Mouse (Mus musculus) layer of hippocampus, adult 9-11 months (tissue): ENCODE results near the gene Sf1.

Experiments used
- DNase-seq: peaks from one replicate; pipeline ENCODE4 v3.0.0; 2022

Sf1 gene

DNA sequence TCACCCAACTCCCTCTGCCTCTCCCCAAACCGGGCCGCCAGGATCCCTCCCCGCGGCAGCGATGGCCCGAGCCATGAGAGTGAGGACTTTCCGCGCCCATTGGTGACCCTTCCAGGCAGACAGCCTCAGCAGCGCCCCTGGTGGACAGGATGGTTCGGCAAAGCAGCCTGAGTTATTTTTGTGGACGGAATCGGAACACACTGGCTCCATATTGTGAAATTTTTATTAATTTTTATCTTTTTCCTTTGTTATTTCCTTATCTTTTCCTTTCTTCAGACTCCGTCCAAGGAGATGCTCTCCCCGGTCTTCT is 12.7 kb downstream of the Sf1 start:
- no peak for DNase-seq

DNA sequence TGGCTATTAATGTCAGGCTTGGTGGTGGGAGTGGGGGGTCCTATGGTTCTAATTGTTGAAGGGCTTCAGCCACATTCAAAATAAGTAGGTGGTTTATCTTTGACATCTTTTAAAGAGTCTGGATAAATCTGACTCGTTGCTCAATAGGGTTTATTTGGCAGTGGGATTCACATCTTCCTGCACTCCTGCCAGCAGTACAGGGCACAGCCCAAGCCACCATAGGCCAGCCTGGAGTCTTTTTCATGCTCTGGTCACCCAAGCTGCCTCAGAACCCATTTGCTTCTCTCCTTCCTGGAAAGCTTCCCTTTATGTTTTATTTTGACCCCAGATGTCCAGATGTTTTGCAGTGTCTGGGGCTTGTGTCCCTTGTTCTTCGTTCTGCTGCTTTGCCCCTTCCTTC is 13.2 kb downstream of the Sf1 start:
- DNase-seq: no peak

DNA sequence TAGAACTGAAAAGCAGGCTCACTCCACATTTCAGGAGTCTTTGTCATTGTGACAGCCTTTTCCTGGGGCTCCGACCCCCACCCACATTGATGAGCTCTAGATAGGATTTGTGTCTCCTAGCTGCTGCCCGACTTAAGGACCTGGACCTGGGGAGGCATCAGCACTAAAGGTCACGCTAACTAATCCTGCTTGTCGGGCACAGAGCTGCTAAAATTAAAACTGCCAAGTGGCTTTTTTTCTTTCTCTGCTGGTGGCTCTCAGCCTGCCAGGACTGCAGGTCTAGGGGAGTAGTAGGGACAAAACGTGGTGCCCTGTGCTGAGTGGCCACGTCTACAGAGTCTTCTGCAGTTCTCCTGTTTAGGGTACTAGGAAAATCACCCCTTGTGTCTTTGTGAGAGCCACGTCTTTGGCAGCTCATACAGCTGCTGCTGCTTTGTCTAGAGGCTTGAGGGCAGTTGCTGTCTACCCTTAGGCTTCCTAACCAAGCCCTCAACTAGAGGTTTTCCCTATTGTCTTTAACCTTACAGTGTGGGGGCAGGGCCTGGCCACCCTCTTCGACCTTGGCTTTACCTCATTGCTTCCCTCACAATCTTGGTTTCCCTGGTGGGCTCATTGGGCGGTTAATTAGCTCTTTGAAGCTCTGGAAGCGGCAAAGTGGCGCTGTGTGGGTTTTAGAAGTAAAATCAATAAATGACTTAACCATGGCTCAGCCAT is 14.0 kb downstream of the Sf1 start:
- DNase-seq: no peak

DNA sequence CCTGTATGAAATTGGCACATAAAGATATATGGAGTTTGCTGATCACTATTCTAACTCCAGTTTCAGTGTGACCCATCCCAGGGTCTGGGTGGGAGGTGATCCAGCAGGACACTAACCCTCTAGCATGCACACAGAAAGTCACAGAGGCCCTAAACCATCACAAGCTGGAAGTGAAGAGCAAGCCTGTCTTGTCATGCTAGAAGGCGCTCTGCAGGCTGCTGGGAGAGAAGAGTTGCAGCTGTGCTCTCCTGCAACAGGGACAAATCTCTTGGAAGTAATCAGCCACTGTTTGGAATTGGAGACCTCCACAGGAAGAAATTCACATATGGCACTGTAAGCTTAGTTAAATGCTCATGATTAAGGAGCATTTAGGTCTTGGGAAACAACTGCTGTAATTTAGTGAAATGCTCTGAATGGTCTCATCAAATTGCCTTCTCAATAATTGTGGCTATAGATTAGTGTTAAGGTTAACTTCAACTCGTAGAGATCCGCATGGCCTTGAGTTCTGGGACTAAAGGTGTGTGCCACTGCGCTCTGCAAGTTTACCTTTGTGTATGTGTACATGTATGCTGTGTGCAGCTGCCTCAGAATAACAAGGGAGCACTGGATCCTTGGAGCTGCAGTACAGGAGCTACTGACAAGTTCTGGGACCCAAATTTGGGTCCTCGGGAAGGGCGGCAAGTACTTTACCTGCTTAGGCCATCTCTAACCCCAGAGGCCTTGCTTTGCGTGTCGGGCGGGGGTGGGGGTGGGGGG is 17.1 kb downstream of the Sf1 start:
- DNase-seq: no peak

DNA sequence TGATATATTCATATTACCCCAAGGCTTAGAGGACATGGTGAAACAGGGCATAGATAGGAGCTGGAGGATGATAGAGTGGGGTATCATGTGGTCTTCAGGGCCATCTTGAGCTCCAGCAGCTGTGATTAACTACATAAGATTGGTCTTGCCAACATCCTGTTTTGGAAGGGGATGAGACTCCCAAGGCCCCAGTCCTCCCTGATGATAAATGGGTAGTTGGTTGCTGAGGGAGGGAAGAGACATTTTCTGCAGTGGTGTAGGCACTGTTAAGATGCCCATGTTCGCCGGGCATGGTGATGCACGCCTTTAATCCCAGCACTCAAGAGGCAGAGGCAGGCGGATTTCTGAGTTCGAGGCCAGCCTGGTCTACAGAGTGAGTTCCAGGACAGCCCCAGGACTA is 17.7 kb downstream of the Sf1 start:
- no peak for DNase-seq

DNA sequence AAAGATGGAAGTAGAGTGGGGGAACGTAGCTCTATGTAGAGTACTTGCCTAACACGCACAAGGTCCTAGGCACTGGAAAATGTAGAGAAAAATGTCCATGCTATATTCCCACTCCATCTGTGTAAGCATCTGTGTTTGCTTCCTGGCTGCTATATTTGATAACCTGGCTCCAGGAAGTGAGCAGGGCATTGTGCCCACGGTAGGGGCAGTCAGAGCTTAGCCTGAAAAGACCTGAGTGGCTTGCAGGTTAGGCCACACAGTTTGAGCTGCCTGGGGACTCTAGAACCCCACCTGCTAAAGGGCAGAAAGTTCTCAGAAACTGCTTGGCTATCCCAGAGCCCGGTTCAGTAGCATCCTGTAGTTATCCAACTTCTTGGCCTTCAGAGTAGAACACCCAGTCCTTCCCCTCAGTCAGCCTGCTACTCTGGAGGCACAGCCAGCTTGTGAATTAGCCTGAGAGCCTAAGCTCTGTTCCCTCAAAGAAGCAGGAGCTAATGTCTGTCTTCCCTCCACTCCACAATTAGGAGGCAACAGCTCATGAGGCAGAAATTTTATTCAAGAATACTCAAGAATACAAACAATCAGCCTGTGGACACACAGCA is 18.9 kb downstream of the Sf1 start:
- DNase-seq: no peak

DNA sequence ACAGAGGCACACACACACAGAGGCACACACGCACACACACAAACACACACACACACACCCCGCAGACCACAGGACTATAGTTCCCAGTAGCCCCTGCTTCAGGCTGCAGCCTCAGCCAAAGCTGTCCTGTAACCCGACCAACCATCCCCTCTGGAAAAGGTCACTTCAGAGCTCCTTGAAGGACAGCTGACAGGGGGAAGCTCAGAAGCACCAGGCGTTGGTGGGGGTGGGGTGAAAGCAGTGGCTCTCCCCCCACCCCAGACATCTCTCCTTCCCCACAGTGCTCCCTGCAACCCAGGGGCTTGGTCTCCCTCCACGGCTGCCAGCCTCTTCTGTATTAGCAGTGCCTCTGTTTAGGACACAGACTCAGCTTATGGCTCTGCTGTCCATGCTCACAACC is 20.0 kb downstream of the Sf1 start:
- no peak for DNase-seq

DNA sequence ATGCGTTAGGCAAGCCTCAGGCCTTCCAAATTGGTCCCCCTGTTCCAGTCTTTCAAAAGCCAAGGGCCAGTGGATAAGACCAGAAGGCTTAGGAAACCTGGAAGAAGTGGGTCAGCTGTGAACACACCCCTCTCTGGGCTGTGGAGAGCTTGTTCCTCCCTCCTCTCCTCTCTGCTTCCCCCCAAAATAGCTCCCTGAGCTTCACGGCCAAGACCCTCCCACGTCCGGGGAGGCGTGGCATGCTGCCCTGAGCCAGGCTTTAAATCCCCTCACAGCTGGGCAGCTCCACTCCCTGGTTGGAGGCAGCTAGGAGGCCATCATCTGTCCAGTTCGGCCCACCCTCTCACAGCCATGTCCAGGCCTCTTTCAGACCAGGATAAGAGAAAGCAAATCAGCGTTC is 20.6 kb downstream of the Sf1 start, which contains the start of gene Pygm:
TSS of gene Pygm (plus strand) at position 272 of the 400 bp plus-strand sequence.
- peak; percentile 46 for DNase-seq

DNA sequence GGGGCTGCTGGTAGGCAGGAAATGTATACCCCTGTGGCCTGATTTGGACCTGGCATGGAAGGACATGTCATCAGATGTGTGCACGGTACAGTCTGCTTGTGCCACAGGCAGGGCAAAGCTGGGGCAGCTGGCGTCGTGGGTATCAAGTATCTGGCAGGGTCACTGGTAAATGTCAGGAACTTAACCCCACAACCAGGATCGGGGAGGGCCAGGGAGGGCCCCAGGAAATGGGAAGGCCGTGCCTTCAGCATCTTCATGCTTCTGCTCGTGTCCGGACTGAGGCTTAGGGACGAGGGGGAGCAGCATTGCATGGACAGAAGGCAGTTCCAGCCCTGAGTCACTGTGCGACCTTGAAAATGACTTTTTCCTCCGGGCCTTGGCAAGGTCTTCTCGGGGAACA is 21.5 kb downstream of the Sf1 start:
- no peak for DNase-seq

DNA sequence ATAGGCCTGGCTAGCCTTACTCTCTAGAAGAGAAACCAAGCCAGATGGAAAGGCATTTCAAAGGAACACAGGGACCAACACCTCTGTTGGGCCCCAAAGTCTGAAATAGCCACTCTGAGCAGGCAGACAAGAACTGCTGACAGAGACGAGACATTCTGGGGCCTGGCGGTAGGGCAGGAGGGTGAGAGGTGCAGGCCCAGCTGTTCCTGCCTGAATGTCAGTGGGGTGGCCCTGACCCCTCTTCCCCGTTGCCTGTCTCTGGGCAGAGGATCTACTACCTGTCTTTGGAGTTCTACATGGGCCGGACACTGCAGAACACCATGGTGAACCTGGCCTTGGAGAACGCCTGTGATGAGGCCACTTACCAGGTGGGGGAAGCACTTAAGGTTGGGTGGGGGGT is 21.9 kb downstream of the Sf1 start:
- no peak for DNase-seq

DNA sequence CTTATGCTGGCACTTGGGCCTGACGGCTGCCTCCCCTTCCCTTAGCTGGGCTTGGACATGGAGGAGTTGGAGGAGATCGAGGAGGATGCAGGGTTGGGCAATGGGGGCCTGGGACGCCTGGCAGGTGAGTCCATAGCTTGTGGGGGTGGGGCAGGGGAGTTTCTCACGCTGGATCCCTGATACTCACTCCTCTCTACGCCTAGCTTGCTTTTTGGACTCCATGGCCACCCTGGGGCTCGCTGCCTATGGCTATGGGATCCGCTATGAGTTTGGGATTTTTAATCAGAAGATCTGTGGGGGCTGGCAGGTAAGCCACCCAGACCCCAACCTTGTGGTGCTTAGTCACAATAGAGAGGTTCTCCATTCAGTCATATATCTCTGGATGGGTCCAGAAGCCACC is 22.3 kb downstream of the Sf1 start:
- no peak for DNase-seq

DNA sequence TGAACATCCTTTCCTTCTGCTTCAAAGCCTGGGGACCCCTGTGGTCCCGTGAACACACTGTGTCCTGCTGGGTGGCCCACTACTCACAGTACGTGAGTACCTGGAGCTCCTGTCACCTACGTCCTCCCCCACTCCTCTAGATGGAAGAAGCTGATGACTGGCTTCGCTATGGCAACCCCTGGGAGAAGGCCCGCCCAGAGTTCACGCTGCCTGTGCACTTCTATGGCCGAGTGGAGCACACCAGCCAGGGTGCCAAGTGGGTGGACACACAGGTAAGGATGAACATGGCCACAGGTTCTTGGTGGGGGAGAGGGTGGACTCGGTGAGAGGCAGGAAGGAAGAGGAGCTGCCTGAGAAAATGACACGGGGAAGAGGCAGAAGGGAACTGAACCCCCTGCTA is 22.7 kb downstream of the Sf1 start:
- no peak for DNase-seq

DNA sequence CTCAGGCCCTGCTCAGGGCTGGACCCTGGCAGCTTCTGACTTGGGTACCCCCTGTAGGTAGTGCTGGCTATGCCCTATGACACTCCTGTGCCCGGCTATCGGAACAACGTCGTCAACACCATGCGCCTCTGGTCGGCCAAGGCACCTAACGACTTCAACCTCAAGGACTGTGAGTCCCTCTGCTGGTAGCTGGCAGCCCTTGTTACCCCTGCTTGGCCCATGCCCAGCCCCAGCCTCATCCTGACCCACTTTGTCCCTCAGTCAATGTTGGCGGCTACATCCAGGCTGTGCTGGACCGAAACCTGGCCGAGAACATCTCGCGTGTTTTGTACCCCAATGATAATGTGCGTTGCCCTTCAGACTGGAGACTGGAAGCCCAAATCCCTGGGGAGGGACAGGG is 24.5 kb downstream of the Sf1 start:
- DNase-seq: no peak

DNA sequence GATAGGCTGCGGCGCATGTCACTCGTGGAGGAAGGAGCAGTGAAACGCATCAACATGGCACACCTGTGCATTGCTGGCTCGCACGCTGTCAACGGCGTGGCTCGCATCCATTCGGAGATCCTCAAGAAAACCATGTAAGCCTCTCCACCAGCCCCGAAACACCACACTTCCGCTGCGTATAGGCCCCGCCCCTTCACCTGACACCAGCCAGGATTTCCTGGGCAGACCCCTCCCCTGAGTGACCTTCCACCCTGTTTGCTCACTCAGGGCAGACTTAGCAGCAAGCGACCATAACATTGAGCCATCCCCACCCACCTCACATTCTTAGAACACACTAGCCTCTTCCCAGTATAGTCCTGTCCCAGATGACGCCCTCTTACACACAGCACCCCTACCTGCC is 26.3 kb downstream of the Sf1 start:
- DNase-seq: no peak

DNA sequence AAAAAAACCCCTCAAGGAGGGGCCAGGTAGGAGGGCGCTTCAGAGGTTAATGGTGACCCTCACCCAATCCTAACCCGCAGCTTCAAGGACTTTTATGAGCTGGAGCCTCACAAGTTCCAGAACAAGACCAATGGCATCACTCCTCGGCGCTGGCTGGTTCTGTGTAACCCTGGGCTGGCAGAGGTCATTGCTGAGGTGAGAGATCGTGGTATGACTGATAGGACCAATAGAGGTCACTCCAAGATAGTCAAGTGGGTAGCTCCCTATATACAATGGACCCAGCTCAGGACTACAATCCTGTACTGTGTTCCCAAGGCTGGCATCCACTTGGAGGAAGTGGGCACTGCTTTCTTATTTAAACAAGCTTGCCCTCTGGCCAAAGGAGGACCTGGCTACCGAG is 26.8 kb downstream of the Sf1 start:
- no peak for DNase-seq

DNA sequence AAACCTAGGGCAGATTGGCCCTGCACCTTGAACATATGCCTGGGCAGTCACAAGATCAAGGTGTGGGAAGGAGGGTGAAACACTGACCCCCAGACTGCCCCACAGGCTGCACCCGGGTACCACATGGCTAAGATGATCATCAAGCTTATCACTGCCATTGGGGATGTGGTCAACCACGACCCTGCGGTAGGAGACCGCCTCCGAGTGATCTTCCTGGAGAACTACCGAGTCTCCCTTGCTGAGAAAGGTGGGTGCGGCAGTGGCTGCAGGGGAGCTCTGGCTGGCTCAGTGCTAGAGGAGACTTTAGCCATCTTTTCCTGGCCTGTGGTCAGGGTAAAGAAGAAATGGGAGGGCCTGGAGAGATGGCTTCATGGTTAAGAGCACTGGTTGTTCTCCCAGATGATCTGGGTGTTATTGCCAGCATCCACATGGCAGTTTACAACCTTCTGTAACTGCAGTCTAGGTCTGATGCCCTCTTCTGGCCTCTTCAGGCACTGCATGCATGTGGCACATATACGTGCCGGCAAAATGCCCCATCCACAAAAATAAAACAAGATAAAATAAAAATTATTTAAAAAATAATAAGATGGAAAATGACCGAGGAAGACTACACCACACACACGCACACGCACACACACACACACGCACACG is 29.4 kb downstream of the Sf1 start:
- no peak for DNase-seq

DNA sequence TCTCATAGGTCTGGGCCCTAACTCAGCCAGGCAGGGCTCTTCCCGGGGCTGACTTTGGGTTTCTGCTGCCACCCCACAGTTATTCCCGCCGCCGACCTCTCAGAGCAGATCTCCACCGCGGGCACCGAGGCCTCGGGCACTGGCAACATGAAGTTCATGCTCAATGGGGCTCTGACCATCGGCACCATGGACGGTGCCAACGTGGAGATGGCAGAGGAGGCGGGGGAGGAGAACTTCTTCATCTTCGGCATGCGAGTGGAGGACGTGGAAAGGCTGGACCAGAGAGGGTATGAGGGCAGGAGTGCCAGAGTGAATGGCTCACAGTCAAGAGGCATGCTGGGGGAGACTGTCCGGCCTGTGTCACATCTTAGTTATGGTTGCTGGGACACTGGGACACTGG is 30.1 kb downstream of the Sf1 start:
- DNase-seq: no peak

DNA sequence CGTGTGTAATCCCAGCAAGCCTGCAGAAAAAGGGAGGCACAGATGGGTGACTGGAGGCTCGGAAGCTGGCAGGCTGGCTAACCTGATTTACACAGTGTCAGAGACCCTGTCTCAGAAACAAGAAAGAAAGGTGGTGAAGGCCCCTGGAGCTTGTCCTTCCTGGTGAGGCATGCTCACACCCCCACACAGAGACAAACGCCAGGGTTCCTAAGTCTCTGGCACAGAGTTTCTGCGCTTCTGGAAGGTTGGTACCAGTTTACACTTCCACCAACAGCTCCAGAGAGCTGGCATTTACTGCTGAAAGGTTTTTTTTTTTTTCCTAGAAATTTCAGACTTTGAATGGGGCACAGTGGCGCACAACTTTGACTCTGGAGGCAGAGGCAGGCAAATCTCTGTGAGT is 32.7 kb downstream of the Sf1 start:
- DNase-seq: no peak

DNA sequence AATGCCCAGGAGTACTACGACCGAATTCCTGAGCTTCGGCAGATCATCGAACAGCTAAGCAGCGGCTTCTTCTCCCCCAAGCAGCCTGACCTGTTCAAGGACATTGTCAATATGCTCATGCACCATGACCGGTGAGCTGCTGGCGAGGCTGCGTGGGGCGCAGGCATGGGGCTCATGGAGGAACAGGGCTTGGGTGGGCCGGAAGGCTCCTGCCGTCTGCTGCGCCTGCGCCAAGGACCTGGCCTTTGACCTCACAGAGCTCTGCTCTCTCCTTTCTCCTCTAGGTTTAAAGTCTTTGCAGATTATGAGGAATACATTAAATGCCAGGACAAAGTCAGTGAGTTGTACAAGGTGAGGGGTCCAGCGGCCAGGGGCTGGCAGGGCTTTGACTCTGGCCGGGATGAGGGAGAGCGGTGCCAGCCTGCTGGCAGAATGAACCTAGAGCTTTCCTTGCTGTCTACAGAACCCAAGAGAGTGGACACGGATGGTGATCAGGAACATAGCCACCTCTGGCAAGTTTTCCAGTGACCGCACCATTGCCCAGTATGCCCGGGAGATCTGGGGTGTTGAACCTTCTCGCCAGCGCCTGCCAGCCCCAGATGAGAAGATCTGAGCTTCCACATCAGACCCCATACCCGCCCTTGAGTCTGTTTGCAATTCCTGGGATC is 34.2 kb downstream of the Sf1 start:
- DNase-seq: no peak

DNA sequence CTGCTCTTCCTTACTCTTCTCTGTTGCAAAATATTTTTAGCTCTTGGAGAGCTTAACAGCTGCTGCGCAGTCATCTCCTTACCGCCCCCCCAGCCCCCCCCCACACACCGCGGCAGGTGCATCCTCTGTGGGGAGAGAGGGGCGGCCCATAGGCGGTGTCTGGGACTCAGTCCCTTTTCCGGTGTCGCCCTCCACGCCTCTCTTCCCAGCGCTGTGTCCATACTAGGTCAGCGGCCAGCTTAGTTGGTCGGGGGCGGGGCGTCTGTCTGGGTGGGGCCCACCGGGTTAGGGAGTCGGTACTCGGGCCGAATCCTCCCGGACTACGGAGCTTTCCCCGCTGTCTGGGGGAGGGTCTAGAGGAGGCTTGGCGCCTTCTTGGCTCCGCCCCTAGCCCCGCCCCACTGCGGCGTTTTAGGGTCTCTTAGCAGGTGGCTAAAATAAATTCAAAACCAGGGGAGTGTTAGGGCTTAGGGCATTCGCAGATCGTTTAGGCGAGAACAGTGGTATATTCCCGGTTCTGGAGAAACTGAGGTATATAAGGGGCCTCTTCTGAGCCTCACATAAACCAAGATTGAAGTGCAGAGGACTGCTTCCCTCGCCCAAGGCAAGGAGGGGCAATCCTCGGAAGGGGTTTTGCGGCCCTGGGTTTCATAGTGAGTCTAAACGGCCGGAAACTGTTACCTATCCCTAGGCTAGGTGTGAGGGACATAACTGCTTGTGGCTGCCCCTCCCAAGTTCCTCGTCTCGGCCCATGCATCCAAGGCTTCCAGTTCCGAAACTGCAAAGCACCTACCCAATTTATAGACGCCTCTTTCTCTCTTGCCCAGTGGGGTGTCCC is 35.2 kb downstream of the Sf1 start:
- DNase-seq: no peak

DNA sequence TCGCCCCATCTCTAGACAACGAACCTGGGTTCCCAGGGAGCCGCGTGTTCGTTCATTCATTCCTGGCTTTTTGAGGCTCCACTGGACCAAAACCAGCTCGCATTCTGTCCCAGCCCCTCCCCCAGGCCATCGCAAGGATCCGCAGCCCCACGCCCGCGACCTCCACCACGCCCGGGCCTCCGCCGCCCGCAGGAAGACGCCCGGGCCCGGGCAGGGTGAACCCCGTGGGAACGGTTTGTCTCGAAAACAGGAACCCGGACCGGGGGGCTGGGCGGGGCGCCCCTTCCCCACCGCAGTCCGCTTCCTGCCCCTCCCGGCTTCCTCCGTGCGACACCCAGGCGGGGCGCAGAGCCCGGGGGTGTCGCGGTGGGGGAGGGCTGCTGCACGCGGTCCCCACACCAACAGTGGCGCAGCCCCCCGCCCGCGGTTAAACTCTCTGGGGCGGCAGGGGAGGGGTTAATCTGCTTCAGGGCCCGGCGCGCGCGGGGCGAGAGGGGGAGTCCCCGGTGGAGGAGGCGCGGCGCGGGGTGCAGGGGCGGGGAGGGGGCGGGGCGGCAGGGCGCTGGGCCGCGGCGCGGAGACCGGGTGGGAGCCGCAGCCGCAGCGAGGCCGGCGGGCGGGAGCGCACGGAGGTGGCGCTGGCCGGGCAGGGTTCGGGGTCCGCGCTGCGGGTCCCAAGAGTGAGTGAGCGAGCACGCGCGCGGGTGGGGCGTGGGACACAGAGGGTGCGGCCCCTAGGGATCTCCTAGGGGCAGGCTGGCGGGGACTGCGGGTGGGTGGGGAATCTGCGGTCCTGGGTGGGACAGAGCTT is 36.0 kb downstream of the Sf1 start, which contains the start of gene Rasgrp2:
TSS of gene Rasgrp2 (plus strand) at position 56 of the 811 bp plus-strand sequence.
- DNase-seq: no peak
